Mouse (Mus musculus) adrenal gland, adult 18-20 months (tissue): ENCODE results near the gene Ranbp1. TPM values are rescaled to one million over a fixed set of nuclear protein-coding genes. Genes with fewer than 3 reads are reported as not detected.
A peak's percentile ranks its signal among the peaks of the same experiment; 100 is the strongest.
"Not testable (repeated sequence)": the region's sequence is repeated elsewhere in the genome, so short reads cannot be mapped to it uniquely, and the experiment has no call there.

Source experiments
- DNase-seq, 2 experiments: peaks; one replicate each; pipeline ENCODE4 v3.0.0; 2021 to 2022; ENCODE audit warnings: low spot score in 2 of 2
- microRNA-seq, 2 experiments: library from miRNA; unstranded; fragments of <30 nt; microRNA quantifications; one replicate each; pipeline ENCODE4 v1.2.0; 2021; ENCODE audit warnings: borderline number of aligned reads in 2 of 2
- total RNA-seq, 2 experiments: library from RNA; stranded (reverse); gene quantifications; 1 replicate in 1 of 2; 2 replicates in 1 of 2; pipeline ENCODE4 v1.2.3; 2021

Gene Ranbp1
- total RNA-seq, 2 experiments from 2014 or later: 114 to 143 TPM

GRCm38 (mm10) chr16:18210701-18211416 is 37.7 kb downstream of the Ranbp1 start:
- peak; percentile 62 to 64 for DNase-seq

- no peak for DNase-seq
Observed at GRCm38 (mm10) chr16:18203430-18204091, 45.0 kb downstream of the Ranbp1 start.

GRCm38 (mm10) chr16:18202061-18202460 is 46.5 kb downstream of the Ranbp1 start:
- no peak for DNase-seq

- no peak for DNase-seq
Observed at GRCm38 (mm10) chr16:18201620-18202019, 46.9 kb downstream of the Ranbp1 start.

DNA sequence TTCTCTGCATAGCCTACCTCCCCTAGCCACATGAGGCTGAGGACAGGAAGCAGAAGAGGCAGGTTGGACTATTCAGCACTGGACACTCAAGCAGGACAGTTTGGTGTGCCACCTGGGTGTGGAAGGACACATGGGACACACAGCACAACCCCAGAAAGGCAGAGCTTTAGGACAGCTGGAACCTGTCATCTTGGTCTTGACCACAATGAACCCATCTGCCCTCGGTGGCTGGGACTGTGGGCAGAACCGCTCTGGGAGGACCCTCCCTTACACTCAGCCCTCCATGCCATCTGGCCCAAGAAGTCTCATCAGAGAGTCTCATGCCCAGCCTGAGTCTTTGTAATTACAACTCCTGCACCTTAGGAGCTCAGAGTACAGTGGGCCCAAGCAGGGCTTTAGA is 48.5 kb downstream of the Ranbp1 start:
- no peak for DNase-seq

- DNase-seq: no peak
Observed at GRCm38 (mm10) chr16:18198365-18199098, 50.0 kb downstream of the Ranbp1 start.

DNA sequence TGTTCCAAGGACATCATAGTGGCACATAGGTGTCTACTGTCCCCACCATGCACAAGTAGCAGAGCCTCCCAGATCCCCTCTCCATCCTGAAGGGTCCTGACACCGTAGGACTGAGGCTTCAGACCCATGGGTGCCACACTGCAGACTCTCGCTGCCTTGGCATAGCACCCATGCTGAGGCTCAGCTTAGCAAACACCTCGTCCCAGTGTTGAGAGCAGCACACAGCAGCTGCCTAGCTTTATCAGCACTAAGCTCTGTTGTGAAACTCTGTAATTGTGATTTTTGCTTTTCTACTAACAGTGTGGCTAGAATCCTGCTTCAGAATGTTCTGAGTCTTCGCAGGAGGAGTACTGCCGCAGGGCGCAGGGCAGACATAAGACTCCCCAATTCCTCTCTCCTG is 50.7 kb downstream of the Ranbp1 start:
- DNase-seq: no peak

DNA sequence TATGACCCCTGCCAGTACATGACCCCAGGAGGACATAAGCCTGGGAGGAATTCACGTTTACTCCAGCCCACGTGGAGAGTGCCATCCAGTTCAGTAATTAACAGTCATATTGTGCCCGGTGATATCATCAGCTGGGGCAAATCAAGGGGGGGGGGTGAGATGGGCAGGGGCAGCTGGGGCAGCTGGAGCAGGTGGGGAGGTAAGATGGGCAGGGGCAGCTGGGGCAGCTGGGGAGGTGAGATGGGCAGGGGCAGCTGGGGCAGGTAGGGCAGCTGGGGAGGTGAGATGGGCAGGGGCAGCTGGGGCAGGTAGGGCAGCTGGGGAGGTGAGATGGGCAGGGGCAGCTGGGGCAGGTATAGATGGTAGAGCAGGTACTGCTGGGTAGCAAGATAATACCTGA is 53.0 kb downstream of the Ranbp1 start:
- not testable (repeated sequence) for DNase-seq

GRCm38 (mm10) chr16:18195068-18195467 is 53.5 kb downstream of the Ranbp1 start:
- no peak for DNase-seq

DNA sequence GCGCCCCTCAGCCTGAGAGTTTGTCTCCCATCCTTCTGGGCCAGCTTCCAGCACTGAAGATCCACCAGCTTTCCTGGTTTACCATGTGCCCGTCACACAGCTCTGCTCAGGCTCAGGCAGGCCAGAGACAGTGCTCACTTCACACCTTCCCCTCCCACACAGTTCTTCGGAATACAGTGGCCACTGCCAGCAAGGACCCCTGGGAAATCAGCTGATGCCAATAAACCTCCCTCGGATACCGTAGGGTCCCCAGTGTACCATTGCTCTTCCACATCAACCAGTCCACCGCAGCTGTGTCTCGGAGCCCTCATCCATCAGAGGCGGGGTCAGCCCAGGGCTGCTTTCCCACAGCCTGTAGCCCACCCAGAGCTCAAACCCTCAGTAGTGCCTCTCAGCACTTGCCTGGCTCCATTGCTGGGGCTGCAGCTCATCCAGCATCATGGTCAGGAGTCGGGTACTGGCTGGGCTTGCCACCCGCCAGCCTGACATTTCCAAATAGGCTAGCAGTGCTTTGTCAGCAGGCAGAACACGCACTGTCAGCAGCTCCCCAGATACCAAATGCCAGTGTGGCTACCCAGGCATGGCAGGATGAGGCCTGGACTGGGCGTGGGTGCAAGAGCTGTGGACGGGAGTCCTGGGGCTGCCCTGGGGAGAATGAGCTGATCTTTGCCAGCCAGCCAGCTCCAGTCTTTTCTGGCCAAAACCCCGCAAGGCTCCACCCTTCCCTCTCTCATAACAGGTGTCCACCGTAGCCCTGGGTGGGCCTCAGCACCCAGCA is 54.1 kb downstream of the Ranbp1 start:
- no peak for DNase-seq

- no peak for DNase-seq
Observed at GRCm38 (mm10) chr16:18191006-18191405, 57.5 kb downstream of the Ranbp1 start.

Small RNA genes lying within 50 kb of the gene (microRNA-seq; reads per million reads assigned to microRNA genes)
- 0 to 2.4 reads per million in 2 experiments for gene Gm24572
- gene Mir1306: 134 to 298 reads per million in 2 experiments

Other genes starting within 250 kb of the Ranbp1 start
- gene Dgcr6, start 195.9 kb downstream of the Ranbp1 start, total RNA-seq: 10 to 100 TPM; 79.7 to 83.3 TPM
- gene Prodh, start 158.5 kb downstream of the Ranbp1 start, total RNA-seq: 10 to 100 TPM; 18.5 to 53.8 TPM
- under 1 TPM; 0.20 to 0.26 TPM for gene Rtn4r, start 121.1 kb downstream of the Ranbp1 start, total RNA-seq
- gene Ccdc188, start 30.9 kb downstream of the Ranbp1 start, total RNA-seq: not detected
- 10 to 100 TPM; 20.6 to 21.2 TPM for gene Zdhhc8, start 13.6 kb downstream of the Ranbp1 start, total RNA-seq
- gene Trmt2a, start 53 bp downstream of the Ranbp1 start, total RNA-seq: 10 to 100 TPM; 41.8 to 44.1 TPM
- gene Gm49776, start 9.6 kb upstream of the Ranbp1 start, total RNA-seq: not detected
- gene Dgcr8, start 40.5 kb upstream of the Ranbp1 start, total RNA-seq: 10 to 100 TPM; 19.4 to 27.3 TPM
- 10 to 100 TPM; 24.2 to 31.3 TPM for gene Tango2, start 99.4 kb upstream of the Ranbp1 start, total RNA-seq
- 10 to 100 TPM; 26.6 to 27.5 TPM for gene Arvcf, start 99.5 kb upstream of the Ranbp1 start, total RNA-seq
- 10 to 100 TPM; 75.6 to 98.9 TPM for gene Txnrd2, start 177.7 kb upstream of the Ranbp1 start, total RNA-seq
- 100 to 1,000 TPM; 191 to 384 TPM for gene Comt, start 178.1 kb upstream of the Ranbp1 start, total RNA-seq
- 1 to 10 TPM; 4.0 to 5.4 TPM for gene Gnb1l, start 250.0 kb upstream of the Ranbp1 start, total RNA-seq